Mouse (Mus musculus) CD8-positive naive resting alpha-beta T cell, adult 2 months (primary cell): ENCODE measurements around the gene Ube2e2.
"Not testable (repeated sequence)": the region's sequence is repeated elsewhere in the genome, so short reads cannot be mapped to it uniquely, and the experiment has no call there.

Experiments
- DNase-seq, 2 experiments: peaks; one replicate each; pipeline ENCODE4 v3.0.0; 2022; ENCODE audit warnings: low read depth in 2 of 2, low spot score in 2 of 2

Gene Ube2e2

GRCm38 (mm10) chr14:18637739-18638138, 256.3 kb downstream of the Ube2e2 start:
- DNase-seq = no peak

GRCm38 (mm10) chr14:18628170-18628569, 265.9 kb downstream of the Ube2e2 start:
- no peak for DNase-seq

GRCm38 (mm10) chr14:18618603-18619002, 275.5 kb downstream of the Ube2e2 start:
- DNase-seq = no peak

- no peak for DNase-seq
Measured at GRCm38 (mm10) chr14:18601927-18602326, 292.1 kb downstream of the Ube2e2 start.

GRCm38 (mm10) chr14:18586239-18587034, 307.6 kb downstream of the Ube2e2 start:
- DNase-seq = no peak

GRCm38 (mm10) chr14:18581735-18582134, 312.3 kb downstream of the Ube2e2 start:
- DNase-seq = no peak

- DNase-seq = no peak
Measured at GRCm38 (mm10) chr14:18574756-18575155, 319.3 kb downstream of the Ube2e2 start.

- DNase-seq = no peak
Measured at GRCm38 (mm10) chr14:18574130-18574721, 319.8 kb downstream of the Ube2e2 start.

- DNase-seq = no peak
Measured at GRCm38 (mm10) chr14:18573286-18573956, 320.6 kb downstream of the Ube2e2 start.

- DNase-seq = no peak
Measured at GRCm38 (mm10) chr14:18572852-18573251, 321.2 kb downstream of the Ube2e2 start.

- no peak for DNase-seq
Measured at GRCm38 (mm10) chr14:18569615-18570014, 324.5 kb downstream of the Ube2e2 start.

- DNase-seq = not testable (repeated sequence)
Measured at GRCm38 (mm10) chr14:18564999-18565398, 329.1 kb downstream of the Ube2e2 start.

GRCm38 (mm10) chr14:18555287-18555686, 338.8 kb downstream of the Ube2e2 start:
- no peak for DNase-seq

- no peak for DNase-seq
Measured at GRCm38 (mm10) chr14:18554627-18554988, 339.5 kb downstream of the Ube2e2 start.

GRCm38 (mm10) chr14:18553987-18554626, 340.0 kb downstream of the Ube2e2 start:
- no peak for DNase-seq

- DNase-seq = no peak
Measured at GRCm38 (mm10) chr14:18547541-18547940, 346.5 kb downstream of the Ube2e2 start.

- not testable (repeated sequence) for DNase-seq
Measured at GRCm38 (mm10) chr14:18539092-18539491, 355.0 kb downstream of the Ube2e2 start.

- DNase-seq = no peak
Measured at GRCm38 (mm10) chr14:18530899-18531298, 363.2 kb downstream of the Ube2e2 start.

- no peak for DNase-seq
Measured at GRCm38 (mm10) chr14:18530496-18530895, 363.6 kb downstream of the Ube2e2 start.
